Mouse (Mus musculus) hindbrain, embryonic 16.5 days (tissue): ENCODE data around the gene 4930518I15Rik. TPM values are rescaled to one million over a fixed set of nuclear protein-coding genes. Genes with fewer than 3 reads are reported as not detected.
A peak's percentile ranks its signal among the peaks of the same experiment; 100 is the strongest.

Source experiments
- ATAC-seq: fragments of 200-750 bp; cut with Nextera tagmentation; 2 replicates; pipeline ENCODE4 v1.8.0; 2017; ENCODE audit warnings: moderate TSS enrichment, moderate library complexity
- H3K27ac ChIP-seq: fragments of 300-500 bp; sonication (generic); 2 replicates; pipeline ENCODE4 v1.5.1; 2014; ENCODE audit warnings: low read depth, mild to moderate bottlenecking, control low read depth, low read length, moderate library complexity
- H3K27me3 ChIP-seq: fragments of 300-500 bp; sonication (generic); replicated peaks from 2 replicates; pipeline ENCODE4 v1.6.1; 2014; ENCODE audit warnings: low read length; ENCODE audit not compliant: control insufficient read depth, insufficient read depth
- H3K36me3 ChIP-seq: fragments of 300-500 bp; sonication (generic); 2 replicates; pipeline ENCODE4 v1.6.1; 2014; ENCODE audit warnings: mild to moderate bottlenecking, low read length, moderate library complexity, mixed read lengths; ENCODE audit not compliant: control insufficient read depth, insufficient read depth
- H3K4me1 ChIP-seq: fragments of 300-500 bp; sonication (generic); 2 replicates; pipeline ENCODE4 v1.6.1; 2014; ENCODE audit warnings: low read depth, low read length; ENCODE audit not compliant: control insufficient read depth, insufficient read depth
- H3K4me2 ChIP-seq: fragments of 300-500 bp; sonication (generic); 2 replicates; pipeline ENCODE4 v1.6.1; 2014; ENCODE audit warnings: mild to moderate bottlenecking, low read length, control low read depth, moderate library complexity
- H3K4me3 ChIP-seq: fragments of 300-500 bp; sonication (generic); 2 replicates; pipeline ENCODE4 v1.5.1; 2014; ENCODE audit warnings: mild to moderate bottlenecking, low read length, control low read depth, moderate library complexity
- H3K9ac ChIP-seq: fragments of 300-500 bp; sonication (generic); 2 replicates; pipeline ENCODE4 v1.6.1; 2014; ENCODE audit warnings: low read depth, mild to moderate bottlenecking, control low read depth, low read length, moderate library complexity
- H3K9me3 ChIP-seq: fragments of 300-500 bp; sonication (generic); 2 replicates; pipeline ENCODE4 v1.6.1; 2014; ENCODE audit warnings: mild to moderate bottlenecking, low read length, moderate library complexity; ENCODE audit not compliant: control insufficient read depth
- WGBS: fragments of 180-500 bp; shearing (Covaris S2); extraction: QIAGEN DNeasy Blood & Tissue Kit; methylation state at CpG from one replicate; pipeline ENCODE4 v1.1.7; 2014; 5-methylcytosine and 5-hydroxymethylcytosine counted together
- polyA plus RNA-seq: library from polyadenylated mRNA; unstranded; fragments of >200 nt; fragmentation: Nextera tagmentation; extraction: Ambion mirVana; gene quantifications from 2 replicates; pipeline ENCODE4 v1.2.1, GENCODE M21; 2015

Gene 4930518I15Rik
- polyA plus RNA-seq, 1 experiment from 2014 or later: 6.9 TPM

- Histone ChIP-seq H3K4me3 (no peak overlapping the region), H3K4me1 (peaks cover 7% of the 10 kb centered on the region), H3K36me3 (peaks cover 18% of the 10 kb centered on the region), H3K9ac (no peak overlapping the region), H3K27ac (no peak overlapping the region), H3K27me3 (no peaks in the 10 kb centered on the region), H3K4me2 (no peak overlapping the region), H3K9me3 (no peaks in the 10 kb centered on the region)
- WGBS: 78% methylated on average over 8 of the region's 8 CpGs
- no peak for ATAC-seq
Observed at GRCm38 (mm10) chr2:156868994-156869393, 11.2 kb upstream of the 4930518I15Rik start.

DNA sequence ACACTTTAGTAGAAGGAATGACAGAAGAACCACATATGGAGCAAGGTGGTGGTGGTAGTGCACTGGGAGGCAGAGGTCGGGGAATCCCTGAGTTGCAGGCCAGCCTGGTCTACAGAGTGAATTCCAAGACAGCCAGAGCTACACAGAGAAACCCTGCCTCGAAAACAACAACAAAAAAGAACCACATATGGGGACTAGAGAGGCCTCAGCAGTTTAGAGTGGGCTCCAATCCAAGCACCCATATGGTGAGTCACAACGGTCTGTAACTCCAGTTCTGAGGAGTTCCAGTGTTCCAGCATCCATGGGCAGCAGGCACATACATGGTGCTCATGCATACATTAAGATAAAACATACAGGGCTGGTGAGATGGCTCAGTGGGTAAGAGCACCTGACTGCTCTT is 6.7 kb upstream of the 4930518I15Rik start:
- H3K4me3 ChIP-seq: no peak overlapping the region
- H3K9me3 ChIP-seq: no peaks in the 10 kb centered on the region
- no peak overlapping the region for H3K27ac ChIP-seq
- ATAC-seq: no peak
- H3K4me2 ChIP-seq: no peak overlapping the region; the same call in 1 of the 2 replicates
- H3K4me1 ChIP-seq: peaks cover 19% of the 10 kb centered on the region
- 78% methylated on average over 3 of the region's 3 CpGs for WGBS
- peaks cover 9% of the 10 kb centered on the region for H3K36me3 ChIP-seq
- no peaks in the 10 kb centered on the region for H3K27me3 ChIP-seq
- no peak overlapping the region for H3K9ac ChIP-seq

DNA sequence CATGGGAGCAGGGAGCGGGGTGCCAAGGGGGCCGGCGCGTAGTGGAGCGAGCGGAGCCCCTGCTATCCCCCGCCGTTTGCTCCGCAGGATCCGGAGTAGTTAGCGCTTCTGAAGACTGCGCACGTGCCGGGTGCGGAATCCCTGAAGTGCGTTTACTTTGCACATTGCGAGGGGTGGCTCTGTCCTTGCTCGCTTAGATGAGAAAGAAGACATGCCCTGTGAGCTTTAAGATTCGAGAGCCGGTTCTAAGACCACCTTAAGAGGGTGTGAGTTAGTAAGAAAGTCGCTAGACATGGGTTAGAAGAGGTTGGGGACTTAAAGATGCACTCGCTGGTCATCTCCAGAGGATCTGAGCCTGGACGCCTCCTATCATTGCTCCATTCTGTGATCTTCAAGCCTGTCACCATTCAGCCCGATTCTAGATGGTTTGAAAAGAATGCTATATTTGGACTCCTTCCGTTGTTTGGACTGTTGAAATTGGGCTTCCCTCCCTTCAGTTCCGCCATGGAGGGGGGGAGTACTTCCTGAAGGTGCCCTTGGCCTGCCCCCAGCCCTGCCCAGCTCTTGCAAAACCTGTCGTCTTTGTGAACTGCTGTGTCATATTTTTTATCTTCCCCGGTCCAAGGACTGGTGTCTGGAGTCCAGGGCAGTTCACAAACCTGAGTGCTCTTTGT is 5.9 kb upstream of the 4930518I15Rik start:
- peak overlapping the region; percentile 85 for H3K4me3 ChIP-seq
- no peaks in the 10 kb centered on the region for H3K9me3 ChIP-seq
- peak overlapping the region; percentile 79 for H3K27ac ChIP-seq
- WGBS: 5% methylated on average over 26 of the region's 28 CpGs
- H3K4me2 ChIP-seq: peak overlapping the region; percentile 78
- peaks cover 9% of the 10 kb centered on the region for H3K36me3 ChIP-seq
- H3K27me3 ChIP-seq: no peaks in the 10 kb centered on the region
- peak overlapping the region; percentile 82 for H3K9ac ChIP-seq
- peaks cover 19% of the 10 kb centered on the region for H3K4me1 ChIP-seq
- no peak for ATAC-seq

GRCm38 (mm10) chr2:156862772-156863486 is 5.2 kb upstream of the 4930518I15Rik start, which contains the start of gene Rab5if:
Gene Rab5if, plus strand, starts transcription at chr2:156863128.
- WGBS: under 1% methylated on average over 89 of the region's 98 CpGs
- H3K9me3 ChIP-seq: no peaks in the 10 kb centered on the region
- peak within 1 kb of the TSS; percentile 85 for H3K4me3 ChIP-seq
- H3K9ac ChIP-seq: peak within 1 kb of the TSS; percentile 90
- H3K4me2 ChIP-seq: peak within 1 kb of the TSS; percentile 96
- peaks cover 19% of the 10 kb centered on the region for H3K4me1 ChIP-seq
- H3K27ac ChIP-seq: peak within 1 kb of the TSS; percentile 95
- peaks cover 9% of the 10 kb centered on the region for H3K36me3 ChIP-seq
- H3K27me3 ChIP-seq: no peaks in the 10 kb centered on the region
- ATAC-seq: peak; percentile 97

GRCm38 (mm10) chr2:156862041-156862717 is 4.4 kb upstream of the 4930518I15Rik start:
- H3K9ac ChIP-seq: peak overlapping the region; percentile 90
- H3K36me3 ChIP-seq: peaks cover 9% of the 10 kb centered on the region
- 0% methylated on average over 19 of the region's 19 CpGs for WGBS
- H3K27ac ChIP-seq: peak overlapping the region; percentile 95
- no peaks in the 10 kb centered on the region for H3K27me3 ChIP-seq
- ATAC-seq: peak; percentile 24; the same call in 1 of the 2 replicates
- H3K4me1 ChIP-seq: peaks cover 19% of the 10 kb centered on the region
- H3K9me3 ChIP-seq: no peaks in the 10 kb centered on the region
- peak overlapping the region; percentile 96 for H3K4me2 ChIP-seq
- H3K4me3 ChIP-seq: peak overlapping the region; percentile 85

- peaks cover 12% of the 10 kb centered on the region for H3K4me1 ChIP-seq
- no peak overlapping the region for H3K27ac ChIP-seq
- H3K9me3 ChIP-seq: no peaks in the 10 kb centered on the region
- H3K4me2 ChIP-seq: no peak overlapping the region
- no peak for ATAC-seq
- no peak overlapping the region for H3K9ac ChIP-seq
- H3K27me3 ChIP-seq: no peaks in the 10 kb centered on the region
- H3K4me3 ChIP-seq: no peak overlapping the region
- H3K36me3 ChIP-seq: no peaks in the 10 kb centered on the region
- 84% methylated on average over 7 of the region's 7 CpGs for WGBS
Observed at GRCm38 (mm10) chr2:156858671-156859070, 925 bp upstream of the 4930518I15Rik start.

- no peak overlapping the region for H3K27ac ChIP-seq
- H3K27me3 ChIP-seq: no peaks in the 10 kb centered on the region
- H3K4me3 ChIP-seq: no peak overlapping the region
- ATAC-seq: no peak
- H3K4me2 ChIP-seq: no peak overlapping the region
- WGBS: 72% methylated on average over 3 of the region's 3 CpGs
- H3K9me3 ChIP-seq: no peaks in the 10 kb centered on the region
- no peak overlapping the region for H3K9ac ChIP-seq
- peaks cover 11% of the 10 kb centered on the region for H3K4me1 ChIP-seq
- no peaks in the 10 kb centered on the region for H3K36me3 ChIP-seq
Observed at GRCm38 (mm10) chr2:156857385-156857791, 358 bp downstream of the 4930518I15Rik start.

GRCm38 (mm10) chr2:156856311-156856710 is 1.4 kb downstream of the 4930518I15Rik start:
- Histone ChIP-seq H3K9me3 (no peaks in the 10 kb centered on the region), H3K27ac (no peak overlapping the region), H3K36me3 (no peaks in the 10 kb centered on the region), H3K9ac (no peak overlapping the region), H3K4me1 (peaks cover 3% of the 10 kb centered on the region), H3K27me3 (no peaks in the 10 kb centered on the region), H3K4me2 (no peak overlapping the region), H3K4me3 (no peak overlapping the region)
- whole genome bisulfite sequencing: 95% methylated on average over 1 of the region's 1 CpGs
- ATAC-seq: no peak
